Mouse (Mus musculus): Measurements from ENCODE around the gene Lpin2. TPM values are rescaled to one million over a fixed set of nuclear protein-coding genes. Genes with fewer than 3 reads are reported as not detected.

Gene Lpin2
- 3.3 and 6.3 TPM in 2 replicates for polyA plus RNA-seq (2012; ENCODE audit: insufficient read depth, insufficient read length, missing spikeins)

GRCm38 (mm10) chr17:71182211-71182721, at the start of gene Lpin2:
TSS of gene Lpin2 (plus strand) at chr17:71182560.
- Histone ChIP-seq H3K4me3 (ENCODE audit: insufficient read depth, low read depth, low read length) (peak within 1 kb of the TSS; percentile 79), H3K4me1 (ENCODE audit: control insufficient read depth, insufficient read depth, insufficient read length, low read length) (peaks cover 15% of the 10 kb centered on the region; the same call in 1 of the 2 replicates), H3K27ac (replicated peaks; ENCODE audit: low read depth, low read length) (peak within 1 kb of the TSS; percentile 46)

- H3K4me3 ChIP-seq (ENCODE audit: insufficient read depth, low read depth, low read length), result no peak overlapping the region
- H3K4me1 ChIP-seq (ENCODE audit: control insufficient read depth, insufficient read depth, insufficient read length, low read length), result peaks cover 11% of the 10 kb centered on the region
- no peak overlapping the region for H3K27ac ChIP-seq (replicated peaks; ENCODE audit: low read depth, low read length)
Observed at GRCm38 (mm10) chr17:71132856-71133439, 49.4 kb upstream of the Lpin2 start.

GRCm38 (mm10) chr17:71134441-71134955, 47.9 kb upstream of the Lpin2 start:
- Histone ChIP-seq H3K27ac (replicated peaks; ENCODE audit: low read depth, low read length) (peak overlapping the region; percentile 82), H3K4me3 (ENCODE audit: insufficient read depth, low read depth, low read length) (no peak overlapping the region), H3K4me1 (ENCODE audit: control insufficient read depth, insufficient read depth, insufficient read length, low read length) (peaks cover 11% of the 10 kb centered on the region)

GRCm38 (mm10) chr17:71135108-71135507, 47.3 kb upstream of the Lpin2 start:
- H3K4me1 ChIP-seq (ENCODE audit: control insufficient read depth, insufficient read depth, insufficient read length, low read length), result peaks cover 11% of the 10 kb centered on the region
- H3K27ac ChIP-seq (replicated peaks; ENCODE audit: low read depth, low read length), result peak overlapping the region; percentile 82

GRCm38 (mm10) chr17:71135866-71136265, 46.5 kb upstream of the Lpin2 start:
- Histone ChIP-seq H3K4me1 (ENCODE audit: control insufficient read depth, insufficient read depth, insufficient read length, low read length) (peaks cover 11% of the 10 kb centered on the region), H3K4me3 (ENCODE audit: insufficient read depth, low read depth, low read length) (no peak overlapping the region), H3K27ac (replicated peaks; ENCODE audit: low read depth, low read length) (peak overlapping the region; percentile 53)

More at GRCm38 (mm10) chr17:71135108-71135507, 47.3 kb upstream of the Lpin2 start:
- no peak overlapping the region for H3K4me3 ChIP-seq (ENCODE audit: insufficient read depth, low read depth, low read length)

- H3K4me3 ChIP-seq (ENCODE audit: insufficient read depth, low read depth, low read length), result no peak overlapping the region
- peaks cover 11% of the 10 kb centered on the region for H3K4me1 ChIP-seq (ENCODE audit: control insufficient read depth, insufficient read depth, insufficient read length, low read length)
- H3K27ac ChIP-seq (replicated peaks; ENCODE audit: low read depth, low read length), result no peak overlapping the region
Observed at GRCm38 (mm10) chr17:71136384-71137333, 45.7 kb upstream of the Lpin2 start.

GRCm38 (mm10) chr17:71137334-71137721, 45.0 kb upstream of the Lpin2 start:
- Histone ChIP-seq H3K4me1 (ENCODE audit: control insufficient read depth, insufficient read depth, insufficient read length, low read length) (peaks cover 11% of the 10 kb centered on the region), H3K4me3 (ENCODE audit: insufficient read depth, low read depth, low read length) (no peak overlapping the region), H3K27ac (replicated peaks; ENCODE audit: low read depth, low read length) (no peak overlapping the region)

GRCm38 (mm10) chr17:71142068-71142467, 40.3 kb upstream of the Lpin2 start:
- Histone ChIP-seq H3K4me3 (ENCODE audit: insufficient read depth, low read depth, low read length) (no peak overlapping the region), H3K27ac (replicated peaks; ENCODE audit: low read depth, low read length) (no peak overlapping the region), H3K4me1 (ENCODE audit: control insufficient read depth, insufficient read depth, insufficient read length, low read length) (no peaks in the 10 kb centered on the region; the same call in 1 of the 2 replicates)

GRCm38 (mm10) chr17:71143155-71143554, 39.2 kb upstream of the Lpin2 start:
- H3K4me3 ChIP-seq (ENCODE audit: insufficient read depth, low read depth, low read length), result no peak overlapping the region
- H3K4me1 ChIP-seq (ENCODE audit: control insufficient read depth, insufficient read depth, insufficient read length, low read length), result no peaks in the 10 kb centered on the region; the same call in 1 of the 2 replicates
- no peak overlapping the region for H3K27ac ChIP-seq (replicated peaks; ENCODE audit: low read depth, low read length)

GRCm38 (mm10) chr17:71144322-71145116, 37.8 kb upstream of the Lpin2 start:
- Histone ChIP-seq H3K4me3 (ENCODE audit: insufficient read depth, low read depth, low read length) (no peak overlapping the region), H3K27ac (replicated peaks; ENCODE audit: low read depth, low read length) (no peak overlapping the region), H3K4me1 (ENCODE audit: control insufficient read depth, insufficient read depth, insufficient read length, low read length) (no peaks in the 10 kb centered on the region; the same call in 1 of the 2 replicates)

- H3K4me3 ChIP-seq (ENCODE audit: insufficient read depth, low read depth, low read length), result no peak overlapping the region
- H3K4me1 ChIP-seq (ENCODE audit: control insufficient read depth, insufficient read depth, insufficient read length, low read length), result no peaks in the 10 kb centered on the region; the same call in 1 of the 2 replicates
- H3K27ac ChIP-seq (replicated peaks; ENCODE audit: low read depth, low read length), result no peak overlapping the region
Observed at GRCm38 (mm10) chr17:71145248-71145961, 37.0 kb upstream of the Lpin2 start.

- Histone ChIP-seq H3K4me3 (ENCODE audit: insufficient read depth, low read depth, low read length) (no peak overlapping the region), H3K27ac (replicated peaks; ENCODE audit: low read depth, low read length) (no peak overlapping the region), H3K4me1 (ENCODE audit: control insufficient read depth, insufficient read depth, insufficient read length, low read length) (0 out of 2 replicates have a peak, but pooled peaks cover 2% of the 10 kb centered on the region)
Observed at GRCm38 (mm10) chr17:71153356-71153755, 29.0 kb upstream of the Lpin2 start.

GRCm38 (mm10) chr17:71155271-71155670, 27.1 kb upstream of the Lpin2 start:
- Histone ChIP-seq H3K4me1 (ENCODE audit: control insufficient read depth, insufficient read depth, insufficient read length, low read length) (0 out of 2 replicates have a peak, but pooled peaks cover 2% of the 10 kb centered on the region), H3K27ac (replicated peaks; ENCODE audit: low read depth, low read length) (no peak overlapping the region)

GRCm38 (mm10) chr17:71159152-71159567, 23.2 kb upstream of the Lpin2 start:
- H3K27ac ChIP-seq (replicated peaks; ENCODE audit: low read depth, low read length), result no peak overlapping the region
- no peak overlapping the region for H3K4me3 ChIP-seq (ENCODE audit: insufficient read depth, low read depth, low read length)
- H3K4me1 ChIP-seq (ENCODE audit: control insufficient read depth, insufficient read depth, insufficient read length, low read length), result no peaks in the 10 kb centered on the region

More at GRCm38 (mm10) chr17:71155271-71155670, 27.1 kb upstream of the Lpin2 start:
- no peak overlapping the region for H3K4me3 ChIP-seq (ENCODE audit: insufficient read depth, low read depth, low read length)

Measured in brown adipose tissue, adult 24 weeks (tissue).